12 mouse cellular contexts compared by ENCODE assay signal in genomic region chr6:103024006-103024405, GRCm38 (mm10).
DNase-seq lines count a peak whose midpoint lies in the region; ATAC-seq and TF ChIP-seq lines count a peak whose summit lies in the region.
"Had no signal": no experiment of that assay in that cellular context is flagged by ENCODE, and none has a peak within 500 bp of the region (broad histone marks: within the 10 kb centered on the region; RNA-seq: fewer than 3 reads in every experiment).

No protein-coding gene starts in this region.

- TF ChIP-seq CTCF in brain, embryonic 14.5 days (IDR thresholded peaks at IDR 0.05; ENCODE audit: borderline replicate concordance, extremely low read depth, insufficient read depth, insufficient read length), result no peak

- no peaks in the 10 kb centered on the region for H3K36me3 ChIP-seq in limb, embryonic 10.5 days
- no peaks in the 10 kb centered on the region for H3K36me3 ChIP-seq in heart, embryonic 10.5 days
- H3K36me3 ChIP-seq: forebrain, embryonic 10.5 days; heart, embryonic 15.5 days; liver, embryonic 15.5 days; neural tube, embryonic 13.5 days had no signal

- no peaks in the 10 kb centered on the region; the same call in 1 of the 2 replicates for H3K4me1 ChIP-seq in limb, embryonic 10.5 days
- no peaks in the 10 kb centered on the region for H3K4me1 ChIP-seq in heart, embryonic 10.5 days
- H3K4me1 ChIP-seq: forebrain, embryonic 10.5 days; heart, embryonic 15.5 days; liver, embryonic 15.5 days; neural tube, embryonic 13.5 days had no signal

- WGBS in limb, embryonic 10.5 days, result 89% methylated on average over 2 of the region's 2 CpGs
- WGBS in heart, embryonic 10.5 days, result 66% methylated on average over 2 of the region's 2 CpGs

- TF ChIP-seq POLR2A in brain, embryonic 14.5 days (IDR thresholded peaks at IDR 0.05; ENCODE audit: borderline replicate concordance, extremely low read depth, insufficient read depth, insufficient read length, poor library complexity, severe bottlenecking), result no peak

- no peak for ATAC-seq in cerebellum, adult (ENCODE audit: insufficient number of reproducible peaks, low FRiP score, low TSS enrichment)

- no peaks in the 10 kb centered on the region for H3K27me3 ChIP-seq in limb, embryonic 10.5 days (ENCODE audit: low read depth, poor library complexity, severe bottlenecking)
- no peaks in the 10 kb centered on the region for H3K27me3 ChIP-seq in heart, embryonic 10.5 days (ENCODE audit: insufficient read depth, poor library complexity, severe bottlenecking)
- H3K27me3 ChIP-seq: heart, embryonic 15.5 days; liver, embryonic 15.5 days; neural tube, embryonic 13.5 days had no signal

- no peak overlapping the region for H3K4me3 ChIP-seq in limb, embryonic 10.5 days
- H3K4me3 ChIP-seq in heart, embryonic 10.5 days, result no peak overlapping the region
- H3K4me3 ChIP-seq: forebrain, embryonic 10.5 days; heart, embryonic 15.5 days; liver, embryonic 15.5 days; neural tube, embryonic 13.5 days had no signal

- H3K9me3 ChIP-seq in limb, embryonic 10.5 days (replicated peaks), result no peaks in the 10 kb centered on the region
- no peaks in the 10 kb centered on the region for H3K9me3 ChIP-seq in heart, embryonic 10.5 days
- H3K9me3 ChIP-seq: forebrain, embryonic 10.5 days; heart, embryonic 15.5 days; liver, embryonic 15.5 days; neural tube, embryonic 13.5 days had no signal

- no peak overlapping the region for H3K27ac ChIP-seq in limb, embryonic 10.5 days
- no peak overlapping the region for H3K27ac ChIP-seq in heart, embryonic 10.5 days
- H3K27ac ChIP-seq: forebrain, embryonic 10.5 days; heart, embryonic 15.5 days; liver, embryonic 15.5 days; neural tube, embryonic 13.5 days had no signal

- peak; percentile 4 for DNase-seq in cerebellum, adult 11-12 months
- peak; percentile 5 to 7 for DNase-seq in layer of hippocampus, postnatal 36 days
- no peak for DNase-seq in layer of hippocampus, adult 9-10 months (ENCODE audit: low spot score)
- peak; percentile 39 for DNase-seq in brain, embryonic 14.5 days (ENCODE audit: low read depth)
- peak; percentile 46 for DNase-seq in gastrocnemius, postnatal 25 days
- DNase-seq in limb, embryonic 10.5 days (ENCODE audit: low spot score), result no peak
- DNase-seq in heart, embryonic 10.5 days (ENCODE audit: low spot score), result no peak

Comparison
In these comparisons a context has a peak if more than half of its experiments do, and no peak if none do; other contexts are left out.
1. DNase-seq: peak in cerebellum, adult 11-12 months (single experiment), layer of hippocampus, postnatal 36 days (2 of 2), brain, embryonic 14.5 days (single experiment) and gastrocnemius, postnatal 25 days (single experiment); none in layer of hippocampus, adult 9-10 months (single experiment), limb, embryonic 10.5 days (single experiment) and heart, embryonic 10.5 days (single experiment).